Mouse (Mus musculus): Measurements from ENCODE around the gene Specc1.

Specc1 gene

DNA sequence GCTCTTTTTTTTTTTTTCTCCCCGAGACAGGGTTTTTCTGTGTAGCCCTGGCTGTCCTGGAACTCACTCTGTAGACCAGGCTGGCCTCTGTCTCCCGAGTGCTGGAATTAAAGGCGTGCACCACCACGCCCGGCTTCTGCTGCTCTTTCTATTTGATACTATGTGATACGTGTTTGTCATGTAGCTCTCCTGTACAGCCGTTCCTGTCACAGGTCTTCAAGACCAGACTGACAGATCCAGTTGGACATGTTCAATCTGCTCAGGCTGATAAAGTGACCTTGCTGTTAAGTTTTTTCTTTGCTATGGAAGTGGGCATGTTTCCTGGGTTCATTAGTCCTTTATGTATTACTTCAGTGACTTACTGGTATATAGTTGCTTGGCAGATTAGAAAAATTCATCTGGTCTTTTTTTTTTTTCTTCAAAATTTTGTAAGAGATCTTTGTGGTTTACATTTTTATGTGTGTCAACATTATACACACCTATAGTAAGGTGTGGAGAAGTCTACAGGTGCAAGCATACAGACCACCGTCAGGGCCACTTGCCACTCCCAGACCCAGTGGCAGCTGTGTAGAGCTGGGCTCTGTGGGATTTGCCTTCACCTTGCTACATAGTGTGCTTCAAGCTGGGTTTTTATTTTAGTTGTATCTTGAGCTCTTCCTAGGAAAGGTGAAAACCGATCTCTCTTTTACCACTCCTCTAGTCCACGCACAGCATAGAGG is 221.0 kb downstream of the Specc1 start:
- DNase-seq (ENCODE audit: low read depth, low spot score), result no peak

DNA sequence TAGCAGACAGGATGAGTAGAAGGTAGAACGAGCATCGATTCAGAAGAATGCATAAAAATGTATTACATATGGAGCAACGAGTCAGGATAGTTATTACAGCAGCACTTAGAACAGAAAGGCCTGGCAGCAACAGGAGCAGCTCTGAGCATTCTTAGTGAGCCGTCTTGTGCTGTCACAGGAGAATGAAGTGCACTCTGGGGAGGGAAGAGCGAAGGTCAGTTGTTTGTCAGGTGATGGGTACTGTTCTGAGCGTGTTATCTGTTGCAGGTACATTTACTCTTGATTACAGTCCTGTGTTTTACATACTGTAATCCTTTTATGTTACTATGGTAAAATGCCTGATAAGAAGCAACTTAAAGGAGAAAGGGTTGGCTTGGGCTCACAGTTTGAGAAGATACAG is 224.2 kb downstream of the Specc1 start:
- DNase-seq (ENCODE audit: low read depth, low spot score), result no peak

DNA sequence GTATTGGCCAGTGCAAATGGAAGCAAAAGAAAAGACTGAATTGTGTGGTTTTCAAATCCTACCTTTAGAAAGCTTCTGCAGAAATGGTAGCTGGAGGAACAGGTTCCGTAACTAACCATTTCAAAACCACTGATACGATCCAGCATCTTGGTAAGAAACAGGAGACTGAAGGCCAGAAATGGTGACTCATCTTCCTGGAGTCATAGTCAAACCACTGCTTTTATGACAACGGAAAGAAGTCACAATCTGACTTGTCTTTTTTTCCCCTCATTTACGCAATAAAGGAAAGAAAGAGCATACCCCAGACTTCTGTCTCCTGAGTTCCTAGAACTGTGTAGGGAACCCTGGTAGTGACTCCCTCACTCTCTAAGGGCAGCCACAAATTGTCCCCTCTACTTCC is 228.3 kb downstream of the Specc1 start:
- peak; percentile 3 for DNase-seq (ENCODE audit: low read depth, low spot score)

DNA sequence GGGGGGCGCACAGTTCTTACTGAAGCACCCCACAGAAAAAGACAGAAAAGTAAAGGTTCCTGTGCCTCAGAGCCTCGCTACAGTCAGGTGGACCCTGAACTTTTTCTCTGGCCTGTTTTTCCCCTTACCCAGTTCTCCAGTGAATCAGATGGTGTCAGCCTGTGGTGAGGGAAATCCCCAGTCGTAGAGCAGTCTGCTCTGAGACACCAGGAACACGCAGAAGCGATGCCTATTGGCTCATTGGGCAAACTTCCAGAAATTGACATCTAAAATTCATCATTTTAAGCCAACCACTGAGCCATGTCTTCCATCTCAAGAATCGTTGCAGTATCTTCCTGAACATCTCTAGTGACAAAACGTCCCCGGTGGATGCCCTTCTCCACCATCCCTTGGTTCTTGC is 230.5 kb downstream of the Specc1 start:
- no peak for DNase-seq (ENCODE audit: low read depth, low spot score)

DNA sequence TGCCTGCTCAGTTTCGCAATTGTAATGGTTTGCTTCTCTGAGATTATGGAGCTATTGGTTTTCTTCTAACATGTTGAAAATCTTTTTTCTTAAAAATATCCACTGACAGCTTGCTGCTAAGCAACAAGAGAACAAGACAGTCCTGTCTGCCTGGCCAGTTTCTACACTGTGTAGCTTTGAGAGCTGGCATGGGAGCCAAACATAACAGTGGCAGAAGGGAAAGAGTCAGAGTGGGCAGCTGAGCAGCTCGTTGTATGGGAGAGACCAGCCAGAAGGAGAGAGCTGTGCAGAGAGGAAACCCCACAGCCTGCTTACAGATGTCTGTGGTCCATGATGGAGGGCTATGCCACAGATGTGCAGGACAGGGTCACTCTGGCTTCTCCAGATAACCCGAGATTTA is 235.5 kb downstream of the Specc1 start:
- DNase-seq (ENCODE audit: low read depth, low spot score), result no peak

DNA sequence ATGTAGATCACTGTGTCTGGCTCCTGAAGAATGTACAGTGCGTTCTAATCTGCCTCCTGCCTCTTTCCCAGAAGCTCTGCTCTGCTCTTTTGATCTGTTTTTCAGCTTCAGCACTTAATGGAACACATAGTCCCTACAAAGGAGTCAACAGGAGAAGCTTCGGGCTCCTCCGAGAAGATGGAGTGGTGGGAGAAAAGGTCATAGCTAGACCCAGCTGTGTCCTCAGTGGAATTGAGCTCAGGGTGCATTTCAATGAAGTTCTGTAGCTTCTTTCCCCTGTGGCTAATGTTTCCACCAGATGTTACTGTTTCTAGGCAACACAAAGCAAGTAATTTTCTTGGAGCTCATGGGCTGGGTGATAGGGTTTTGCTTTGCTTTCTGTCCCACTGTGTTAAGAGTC is 236.6 kb downstream of the Specc1 start:
- peak; percentile 32 for DNase-seq (ENCODE audit: low read depth, low spot score)

DNA sequence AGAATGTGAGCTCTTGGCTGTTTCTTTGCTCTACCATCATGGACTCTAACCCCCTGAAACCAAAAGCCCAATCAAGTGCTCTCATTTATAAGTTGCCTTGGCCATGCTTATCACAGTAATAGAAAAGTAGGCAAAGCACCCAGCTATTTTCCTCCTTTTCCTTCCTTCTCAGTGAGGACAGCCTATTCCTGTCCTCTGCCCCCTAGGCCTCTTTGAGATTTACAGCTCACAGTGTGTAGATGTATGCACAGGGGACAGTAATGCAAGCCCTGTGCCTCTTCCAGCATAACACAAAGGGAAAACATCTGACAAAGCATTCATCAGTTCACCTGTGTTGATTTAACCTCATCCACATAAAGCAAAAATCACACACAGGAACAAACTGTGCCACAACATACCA is 237.7 kb downstream of the Specc1 start:
- no peak for DNase-seq (ENCODE audit: low read depth, low spot score)

DNA sequence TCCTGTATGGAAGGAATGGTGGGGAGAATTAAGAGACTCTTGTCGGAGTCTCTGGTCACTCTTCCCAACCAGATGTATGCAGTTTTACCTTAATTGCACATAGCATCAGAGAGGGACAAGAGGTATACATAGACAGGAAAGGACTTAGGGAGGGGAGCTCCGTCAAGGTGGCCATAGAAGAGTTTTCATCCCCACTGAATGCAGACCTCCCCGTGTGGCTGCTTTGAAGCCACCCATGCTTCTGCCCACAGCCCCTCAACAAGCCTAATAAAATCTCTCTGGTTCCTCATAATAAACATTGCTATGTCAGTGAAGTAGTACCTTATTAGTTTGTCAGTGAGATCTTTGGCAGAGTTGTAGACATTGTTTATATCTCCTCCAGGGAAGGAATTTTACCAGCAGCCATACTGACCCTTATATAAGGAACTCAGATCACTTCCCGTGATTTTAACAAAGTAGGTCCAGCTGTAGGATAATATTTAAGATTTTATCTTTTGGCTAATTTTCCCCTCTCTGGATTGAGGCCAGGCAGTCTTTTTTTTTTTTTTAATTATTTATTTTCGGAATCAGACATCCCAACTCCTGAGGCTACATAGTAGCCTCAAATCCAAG is 244.4 kb downstream of the Specc1 start:
- DNase-seq (ENCODE audit: low read depth, low spot score), result no peak

DNA sequence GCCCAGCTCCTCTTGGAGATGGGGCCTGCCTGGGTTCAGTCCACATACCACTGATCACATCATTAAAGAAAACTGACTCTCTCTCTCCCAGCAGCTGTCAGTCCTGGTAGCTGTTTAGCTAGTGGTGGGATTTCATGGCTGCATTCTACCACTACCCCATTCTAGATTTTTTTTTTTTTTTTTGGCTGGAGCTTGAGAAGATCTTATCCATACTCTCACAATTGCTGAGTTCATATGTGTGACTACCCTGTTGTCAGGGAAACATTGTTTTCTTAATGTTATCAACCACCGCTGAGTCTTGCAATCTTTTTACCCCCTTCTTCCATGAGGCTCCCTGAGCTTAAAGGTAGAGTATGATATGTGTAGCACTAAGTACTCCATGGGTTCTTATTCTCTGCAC is 246.1 kb downstream of the Specc1 start:
- DNase-seq (ENCODE audit: low read depth, low spot score), result no peak

DNA sequence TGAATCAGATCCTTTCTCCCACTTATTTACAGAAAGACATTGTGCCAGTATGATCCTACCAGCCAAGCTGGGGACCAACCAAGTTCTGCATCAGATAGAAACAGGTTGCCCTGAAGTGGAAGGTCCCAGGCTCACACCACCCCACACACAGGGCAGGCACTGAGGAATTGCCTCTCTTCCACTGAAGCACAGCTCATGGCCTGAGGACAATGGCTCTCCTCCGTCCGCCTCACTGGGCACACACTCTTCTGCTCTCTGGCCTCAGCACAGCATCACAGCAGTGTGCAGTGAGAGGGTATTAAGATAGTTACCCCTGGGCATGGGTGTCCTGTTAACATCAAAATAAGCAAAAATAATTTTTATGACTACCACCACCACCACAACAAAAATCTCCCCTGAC is 252.5 kb downstream of the Specc1 start:
- no peak for DNase-seq (ENCODE audit: low read depth, low spot score)

DNA sequence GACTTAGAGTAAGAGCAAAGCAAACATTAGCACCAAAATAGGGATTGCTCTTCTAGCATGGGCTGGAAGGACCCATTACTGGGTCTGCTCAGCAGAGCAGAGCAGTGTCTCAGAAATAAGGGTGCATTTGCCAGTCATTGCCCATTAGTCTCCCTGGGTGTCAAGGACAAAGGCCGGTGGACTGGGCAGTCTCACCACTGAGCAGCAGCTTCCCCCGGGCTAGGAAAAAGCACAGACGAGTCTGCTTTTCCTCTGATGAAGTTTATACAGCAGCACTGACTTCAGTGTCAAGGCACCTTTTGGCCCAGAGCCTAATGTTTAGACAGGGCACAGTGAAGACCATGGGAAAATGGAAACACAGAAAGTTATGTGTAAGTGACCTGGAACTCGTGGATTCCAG is 253.3 kb downstream of the Specc1 start:
- no peak for DNase-seq (ENCODE audit: low read depth, low spot score)

DNA sequence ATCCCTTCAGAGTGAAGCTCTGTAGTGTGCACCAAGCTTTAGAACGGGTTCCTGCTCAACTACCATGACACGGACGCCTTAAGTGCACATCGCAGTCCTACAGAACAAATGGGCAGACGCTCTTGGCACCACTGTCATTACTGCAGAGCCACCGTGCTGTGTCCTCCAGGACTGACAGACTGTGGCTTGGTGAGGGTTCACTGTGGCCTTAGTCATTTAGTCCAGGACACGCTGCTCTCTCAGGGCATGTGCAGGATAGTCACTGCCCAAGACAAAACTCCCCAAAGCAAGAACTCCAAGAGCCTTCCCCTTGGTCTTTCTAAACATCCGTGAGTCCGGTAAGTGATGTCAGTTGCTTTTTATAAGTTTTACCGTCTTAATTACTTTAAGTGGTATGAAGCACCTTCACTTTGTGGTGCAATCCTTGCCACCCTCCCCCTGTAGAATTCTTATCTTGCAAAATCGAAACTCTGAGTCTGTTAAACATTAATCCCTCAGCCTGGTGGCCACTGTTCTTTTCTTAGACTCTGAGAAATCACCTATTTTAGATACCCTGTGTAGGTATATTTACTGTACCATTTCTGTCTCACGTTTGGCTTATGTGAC is 256.9 kb downstream of the Specc1 start:
- DNase-seq (ENCODE audit: low read depth, low spot score), result no peak

DNA sequence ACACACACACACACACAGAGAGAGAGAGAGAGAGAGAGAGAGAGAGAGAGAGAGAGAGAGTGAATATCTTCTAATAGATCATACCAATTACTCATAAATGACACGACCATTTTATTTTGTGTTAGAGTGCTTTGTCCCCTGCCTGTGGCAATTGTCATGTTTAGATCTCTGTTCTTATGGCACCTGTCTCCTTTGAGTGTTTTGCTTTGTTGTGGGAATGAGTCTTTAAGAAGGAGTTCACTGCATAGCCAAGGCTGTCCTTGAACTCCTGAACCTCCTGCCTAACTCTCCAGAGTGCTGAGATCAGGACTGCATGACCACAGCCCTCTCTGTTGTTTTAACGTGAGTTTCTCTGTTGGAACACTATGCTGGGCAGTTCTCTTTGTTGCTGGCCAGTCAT is 258.5 kb downstream of the Specc1 start:
- no peak for DNase-seq (ENCODE audit: low read depth, low spot score)

DNA sequence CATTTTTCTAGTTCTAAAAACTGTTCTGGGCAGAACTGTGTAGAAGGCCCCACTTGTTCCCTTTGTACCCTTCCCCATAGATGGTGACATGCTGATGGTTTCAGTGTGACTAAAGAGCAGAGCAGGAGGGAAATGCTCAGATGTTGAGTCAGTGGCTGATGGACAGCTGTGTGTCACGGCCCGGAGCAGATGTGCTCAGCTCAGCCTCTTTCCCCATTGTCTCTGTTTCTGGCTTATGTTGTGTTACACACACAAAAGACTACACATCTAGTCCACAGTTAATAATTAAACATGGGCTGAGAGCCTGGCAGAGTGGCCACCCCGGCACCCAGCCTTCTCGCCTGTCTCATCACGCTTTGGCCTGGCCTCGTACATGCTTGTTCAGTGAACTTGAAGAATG is 261.2 kb downstream of the Specc1 start:
- DNase-seq (ENCODE audit: low read depth, low spot score), result no peak

DNA sequence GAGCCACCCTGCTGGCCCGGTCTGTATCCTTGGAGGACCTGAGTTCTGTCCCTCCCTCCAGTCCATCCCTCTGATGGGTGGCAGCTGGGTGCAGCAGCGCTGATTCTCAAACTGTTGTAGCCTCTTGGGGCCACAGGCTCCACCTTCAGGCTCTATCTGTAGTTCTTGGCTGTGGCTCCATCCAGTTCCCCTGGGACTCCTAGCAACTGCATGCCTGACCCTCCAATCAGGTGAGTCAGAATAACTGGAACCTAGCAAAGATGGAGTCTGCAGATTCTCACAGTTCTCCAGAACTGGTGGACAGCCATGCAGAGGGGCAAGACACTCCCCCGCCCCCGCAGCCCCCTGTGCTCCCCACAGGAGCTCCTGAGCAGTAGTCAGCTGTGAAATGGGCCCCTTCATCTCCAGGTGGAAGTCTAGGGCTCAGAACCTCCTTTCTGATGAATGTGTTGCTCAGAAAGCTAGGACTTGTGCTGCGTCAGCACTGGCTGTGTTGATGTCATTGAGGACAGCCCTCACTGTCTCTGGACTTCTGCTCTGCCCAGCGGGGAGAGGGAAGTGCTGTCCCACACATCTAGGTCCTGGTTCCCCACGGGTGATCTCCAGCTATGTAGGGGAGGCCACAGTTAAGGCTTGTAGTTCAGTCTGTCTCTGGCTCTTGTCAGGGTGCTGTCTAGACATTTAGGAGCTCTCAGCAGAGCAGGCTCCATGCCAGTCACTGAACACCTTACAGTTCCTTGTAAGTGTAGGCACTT is 264.4 kb downstream of the Specc1 start:
- no peak for DNase-seq (ENCODE audit: low read depth, low spot score)

DNA sequence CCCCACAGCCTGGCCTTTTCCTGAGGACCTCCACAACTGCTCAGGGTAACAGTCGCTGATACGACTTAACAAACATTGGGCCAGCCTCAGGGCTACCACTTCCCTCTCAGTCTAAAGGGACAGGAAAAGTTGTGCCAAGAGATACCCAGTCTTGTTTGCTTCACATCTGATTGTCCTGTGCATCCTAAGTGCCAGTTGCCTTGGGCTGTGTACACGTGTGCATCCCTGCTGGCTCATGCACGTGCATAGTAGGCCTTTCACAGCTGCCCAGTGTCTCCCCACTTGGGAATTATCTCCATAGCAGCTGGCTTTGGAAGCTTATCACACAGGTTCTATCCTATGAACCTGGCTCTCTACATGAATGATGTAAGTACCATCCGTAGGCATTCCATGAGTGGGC is 266.9 kb downstream of the Specc1 start:
- DNase-seq (ENCODE audit: low read depth, low spot score), result no peak

DNA sequence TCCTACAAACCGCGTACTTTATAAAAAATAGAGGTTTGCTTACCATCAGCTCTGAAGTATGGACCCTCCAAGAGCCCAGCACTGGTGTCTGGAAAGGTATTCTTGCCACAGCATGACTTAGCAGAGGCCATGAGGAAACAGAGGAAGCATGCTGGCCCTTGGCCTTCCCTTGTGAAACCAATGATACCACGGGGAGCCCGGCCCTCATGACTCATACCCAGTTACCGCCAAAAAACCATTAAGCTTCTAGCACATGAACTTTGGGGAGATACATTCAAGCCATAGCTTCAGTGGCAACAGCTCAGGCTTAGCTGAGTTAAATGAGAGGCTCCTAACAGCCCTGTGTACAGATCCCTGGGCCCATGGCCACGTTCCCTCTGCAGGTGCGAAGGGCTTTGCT is 267.4 kb downstream of the Specc1 start:
- peak; percentile 62 for DNase-seq (ENCODE audit: low read depth, low spot score)

DNA sequence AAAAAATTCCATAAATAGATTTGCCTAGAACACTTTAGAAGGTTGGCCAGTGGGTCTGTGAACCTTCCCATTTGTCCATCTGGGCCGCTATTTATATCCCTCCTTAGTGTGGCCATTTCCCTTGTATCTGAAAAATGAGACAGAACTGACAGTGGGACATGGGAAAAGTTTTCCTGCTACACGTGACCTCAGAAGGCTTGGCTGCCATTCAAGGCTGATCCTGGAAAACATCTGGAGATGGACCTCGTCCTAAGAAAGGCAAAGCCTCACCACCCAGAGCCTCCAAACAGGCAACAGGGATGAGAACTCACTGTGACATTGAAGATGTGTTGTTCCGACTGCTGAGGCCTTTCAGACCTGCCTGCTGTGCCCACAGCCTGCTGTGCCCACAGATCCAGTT is 268.2 kb downstream of the Specc1 start:
- peak; percentile 67 for DNase-seq (ENCODE audit: low read depth, low spot score)

DNA sequence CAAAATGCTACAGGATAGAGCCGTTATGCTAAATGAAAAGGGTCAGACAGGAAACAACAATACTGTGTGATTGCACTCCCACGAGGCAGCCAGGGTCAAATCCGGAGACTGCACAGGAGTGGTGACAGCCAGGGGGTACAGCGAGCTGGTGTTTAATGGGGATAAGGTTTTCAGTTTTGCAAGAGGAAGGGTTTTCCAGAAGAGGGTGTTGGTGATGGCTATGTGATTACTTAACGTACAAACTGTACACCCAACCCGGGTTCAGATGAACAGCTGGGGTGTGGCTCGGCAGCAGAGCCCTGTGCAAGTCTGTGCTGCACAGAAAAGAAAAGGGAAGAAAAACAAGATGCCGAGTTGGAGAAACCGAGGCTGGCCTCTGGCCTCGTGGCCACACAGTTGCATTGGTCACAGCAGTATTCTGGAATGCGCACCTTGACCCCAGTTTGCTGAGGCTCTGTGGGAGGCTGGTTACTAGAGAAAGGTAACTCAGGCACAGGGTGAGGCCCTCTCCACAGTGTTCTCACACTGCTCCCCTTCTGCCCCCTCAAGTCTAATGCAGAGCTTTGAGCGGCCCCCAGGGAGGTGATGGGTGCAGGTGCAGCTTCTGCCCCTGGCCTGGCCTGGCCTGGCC is 284.2 kb downstream of the Specc1 start:
- DNase-seq (ENCODE audit: low read depth, low spot score), result no peak

DNA sequence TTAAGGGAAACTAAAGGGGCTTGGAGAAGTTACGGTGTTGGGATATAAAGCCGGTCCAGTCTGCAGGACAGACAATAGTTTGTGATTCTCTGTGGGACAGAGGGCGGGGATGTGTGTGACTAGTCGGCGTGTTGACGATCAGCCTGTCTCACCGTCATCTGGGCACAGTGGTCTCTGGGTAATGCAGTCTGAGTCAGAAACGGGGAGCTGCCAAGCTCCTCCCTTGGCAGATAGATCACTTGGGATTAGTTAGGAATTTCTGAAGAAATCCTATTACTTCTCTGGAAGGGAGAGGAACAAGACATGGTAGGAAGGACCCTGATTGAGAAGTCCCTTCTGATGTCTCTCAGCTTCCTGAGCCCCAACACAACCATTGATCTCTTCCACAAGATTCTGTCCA is 287.3 kb downstream of the Specc1 start:
- DNase-seq (ENCODE audit: low read depth, low spot score), result peak; percentile 37

DNA sequence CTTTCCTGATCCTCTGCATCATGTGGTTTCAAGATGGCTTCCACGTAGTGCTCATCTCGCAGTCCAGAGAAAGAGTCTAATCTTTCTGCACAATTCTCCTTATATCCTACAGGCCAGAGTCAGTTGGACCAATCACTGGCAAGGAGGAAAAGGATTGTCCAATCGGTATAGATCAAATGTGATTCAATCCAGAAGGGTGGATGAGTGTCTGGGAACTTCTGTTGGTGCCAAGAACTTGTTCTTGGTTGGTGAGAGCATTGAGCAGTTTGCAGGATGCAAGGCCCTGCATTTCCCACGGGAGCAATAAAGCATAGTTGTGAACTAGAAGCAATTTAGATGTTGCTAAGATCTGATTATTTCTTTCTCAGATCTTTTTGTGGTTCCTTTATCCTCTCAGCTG is 287.9 kb downstream of the Specc1 start:
- DNase-seq (ENCODE audit: low read depth, low spot score), result peak; percentile 49

DNA sequence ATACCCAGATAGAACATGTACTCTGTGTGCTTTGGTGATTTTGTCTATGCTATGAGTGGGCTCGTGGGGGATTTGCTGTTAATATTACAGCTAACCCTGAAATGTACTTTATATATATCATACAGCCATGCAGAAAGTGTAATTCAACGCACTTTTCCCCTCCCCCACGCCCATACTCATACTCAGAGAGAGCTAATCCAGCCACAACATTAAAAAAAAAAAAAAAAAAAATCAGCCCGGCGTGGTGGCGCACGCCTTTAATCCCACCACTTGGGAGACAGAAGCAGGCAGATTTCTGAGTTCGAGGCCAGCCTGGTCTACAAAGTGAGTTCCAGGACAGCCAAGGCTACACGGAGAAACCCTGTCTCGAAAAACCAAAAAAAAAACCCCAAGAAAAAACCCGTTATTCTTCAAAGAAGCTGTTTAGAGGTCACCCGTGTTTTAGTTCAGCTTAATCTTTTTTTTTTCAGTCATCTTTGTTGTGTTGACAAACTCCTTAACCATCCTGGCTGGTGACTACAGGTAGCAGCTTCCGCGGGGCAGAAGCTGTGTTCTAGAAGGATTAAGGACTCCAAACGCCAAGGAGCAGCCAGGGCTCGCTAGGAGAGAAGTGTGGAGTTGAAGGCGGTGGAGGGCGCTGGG is 291.3 kb downstream of the Specc1 start:
- no peak for DNase-seq (ENCODE audit: low read depth, low spot score)

Measured in skeletal muscle tissue, adult 2 months (tissue).